Mouse (Mus musculus): Measurements from ENCODE around the gene Stard8. TPM values are rescaled to one million over a fixed set of nuclear protein-coding genes. Genes with fewer than 3 reads are reported as not detected.

Gene Stard8
- polyA plus RNA-seq, 1 experiment from 2014 or later = 3.6 TPM

- Histone ChIP-seq H3K36me3 (ENCODE audit: control insufficient read depth, insufficient read depth) (no peaks in the 10 kb centered on the region), H3K4me3 (ENCODE audit: low read depth, low read length) (no peak overlapping the region), H3K9ac (ENCODE audit: low read depth, low read length) (no peak overlapping the region), H3K27ac (ENCODE audit: low read depth, low read length) (no peak overlapping the region), H3K27me3 (replicated peaks; ENCODE audit: control insufficient read depth, insufficient read depth, low read length) (no peaks in the 10 kb centered on the region), H3K4me1 (replicated peaks; ENCODE audit: control insufficient read depth, insufficient read depth, low read length) (no peaks in the 10 kb centered on the region), H3K4me2 (replicated peaks; ENCODE audit: low read depth) (no peak overlapping the region), H3K9me3 (ENCODE audit: control insufficient read depth) (no peaks in the 10 kb centered on the region)
- ATAC-seq = no peak
- WGBS = 81% methylated on average over 6 of the region's 6 CpGs
- TF ChIP-seq CTCF (IDR thresholded peaks at IDR 0.05; ENCODE audit: low read depth) = no peak
Measured at GRCm38 (mm10) chrX:99017874-99018273, 14.8 kb downstream of the Stard8 start.

- no peak overlapping the region for H3K9ac ChIP-seq (ENCODE audit: low read depth, low read length)
- no peak overlapping the region for H3K4me2 ChIP-seq (replicated peaks; ENCODE audit: low read depth)
- no peaks in the 10 kb centered on the region for H3K27me3 ChIP-seq (replicated peaks; ENCODE audit: control insufficient read depth, insufficient read depth, low read length)
- H3K4me1 ChIP-seq (replicated peaks; ENCODE audit: control insufficient read depth, insufficient read depth, low read length) = no peaks in the 10 kb centered on the region
- no peak for TF ChIP-seq CTCF (IDR thresholded peaks at IDR 0.05; ENCODE audit: low read depth)
- H3K9me3 ChIP-seq (ENCODE audit: control insufficient read depth) = no peaks in the 10 kb centered on the region
- no peak overlapping the region for H3K4me3 ChIP-seq (ENCODE audit: low read depth, low read length)
- H3K27ac ChIP-seq (ENCODE audit: low read depth, low read length) = no peak overlapping the region
- no peaks in the 10 kb centered on the region for H3K36me3 ChIP-seq (ENCODE audit: control insufficient read depth, insufficient read depth)
- ATAC-seq = no peak
- WGBS = 77% methylated on average over 4 of the region's 4 CpGs
Measured at GRCm38 (mm10) chrX:99019303-99019702, 16.3 kb downstream of the Stard8 start.

GRCm38 (mm10) chrX:99020215-99020614 is 17.2 kb downstream of the Stard8 start:
- H3K9ac ChIP-seq (ENCODE audit: low read depth, low read length) = no peak overlapping the region
- H3K4me3 ChIP-seq (ENCODE audit: low read depth, low read length) = no peak overlapping the region
- H3K27me3 ChIP-seq (replicated peaks; ENCODE audit: control insufficient read depth, insufficient read depth, low read length) = no peaks in the 10 kb centered on the region
- 68% methylated on average over 4 of the region's 4 CpGs for WGBS
- H3K27ac ChIP-seq (ENCODE audit: low read depth, low read length) = no peak overlapping the region
- TF ChIP-seq CTCF (IDR thresholded peaks at IDR 0.05; ENCODE audit: low read depth) = no peak
- H3K9me3 ChIP-seq (ENCODE audit: control insufficient read depth) = no peaks in the 10 kb centered on the region
- no peak for ATAC-seq
- no peaks in the 10 kb centered on the region for H3K36me3 ChIP-seq (ENCODE audit: control insufficient read depth, insufficient read depth)
- no peaks in the 10 kb centered on the region for H3K4me1 ChIP-seq (replicated peaks; ENCODE audit: control insufficient read depth, insufficient read depth, low read length)
- H3K4me2 ChIP-seq (replicated peaks; ENCODE audit: low read depth) = no peak overlapping the region

- WGBS = 46% methylated on average over 2 of the region's 2 CpGs
- no peak for TF ChIP-seq CTCF (IDR thresholded peaks at IDR 0.05; ENCODE audit: low read depth)
- no peak overlapping the region for H3K9ac ChIP-seq (ENCODE audit: low read depth, low read length)
- H3K9me3 ChIP-seq (ENCODE audit: control insufficient read depth) = no peaks in the 10 kb centered on the region
- H3K27me3 ChIP-seq (replicated peaks; ENCODE audit: control insufficient read depth, insufficient read depth, low read length) = no peaks in the 10 kb centered on the region
- H3K4me2 ChIP-seq (replicated peaks; ENCODE audit: low read depth) = no peak overlapping the region
- no peak overlapping the region for H3K4me3 ChIP-seq (ENCODE audit: low read depth, low read length)
- H3K27ac ChIP-seq (ENCODE audit: low read depth, low read length) = no peak overlapping the region
- no peaks in the 10 kb centered on the region for H3K36me3 ChIP-seq (ENCODE audit: control insufficient read depth, insufficient read depth)
- H3K4me1 ChIP-seq (replicated peaks; ENCODE audit: control insufficient read depth, insufficient read depth, low read length) = no peaks in the 10 kb centered on the region
- ATAC-seq = no peak
Measured at GRCm38 (mm10) chrX:99021593-99021992, 18.5 kb downstream of the Stard8 start.

DNA sequence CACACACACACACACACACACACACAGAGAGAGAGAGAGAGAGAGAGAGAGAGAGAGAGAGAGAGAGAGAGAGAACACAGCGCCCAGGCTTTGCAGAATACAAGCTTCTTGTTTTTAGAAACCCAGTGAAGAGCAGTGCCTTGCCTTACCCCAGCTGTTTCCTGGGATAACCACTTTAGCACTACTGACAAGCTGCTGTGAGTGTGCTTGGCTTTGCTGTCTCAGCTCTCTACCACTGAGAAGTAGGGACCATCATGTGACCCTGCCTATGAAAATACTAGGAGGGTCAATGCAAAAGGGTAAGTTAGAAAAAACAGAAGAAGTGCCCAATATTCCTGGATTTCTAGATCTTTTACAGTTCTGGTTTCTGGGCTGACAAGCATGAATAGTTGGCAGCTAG is 20.9 kb downstream of the Stard8 start:
- WGBS = 75% methylated on average over 1 of the region's 1 CpGs
- no peaks in the 10 kb centered on the region for H3K4me1 ChIP-seq (replicated peaks; ENCODE audit: control insufficient read depth, insufficient read depth, low read length)
- H3K4me3 ChIP-seq (ENCODE audit: low read depth, low read length) = no peak overlapping the region
- ATAC-seq = no peak
- H3K9me3 ChIP-seq (ENCODE audit: control insufficient read depth) = no peaks in the 10 kb centered on the region
- H3K27ac ChIP-seq (ENCODE audit: low read depth, low read length) = no peak overlapping the region
- H3K27me3 ChIP-seq (replicated peaks; ENCODE audit: control insufficient read depth, insufficient read depth, low read length) = no peaks in the 10 kb centered on the region
- TF ChIP-seq CTCF (IDR thresholded peaks at IDR 0.05; ENCODE audit: low read depth) = no peak
- H3K9ac ChIP-seq (ENCODE audit: low read depth, low read length) = no peak overlapping the region
- no peak overlapping the region for H3K4me2 ChIP-seq (replicated peaks; ENCODE audit: low read depth)
- no peaks in the 10 kb centered on the region for H3K36me3 ChIP-seq (ENCODE audit: control insufficient read depth, insufficient read depth)

DNA sequence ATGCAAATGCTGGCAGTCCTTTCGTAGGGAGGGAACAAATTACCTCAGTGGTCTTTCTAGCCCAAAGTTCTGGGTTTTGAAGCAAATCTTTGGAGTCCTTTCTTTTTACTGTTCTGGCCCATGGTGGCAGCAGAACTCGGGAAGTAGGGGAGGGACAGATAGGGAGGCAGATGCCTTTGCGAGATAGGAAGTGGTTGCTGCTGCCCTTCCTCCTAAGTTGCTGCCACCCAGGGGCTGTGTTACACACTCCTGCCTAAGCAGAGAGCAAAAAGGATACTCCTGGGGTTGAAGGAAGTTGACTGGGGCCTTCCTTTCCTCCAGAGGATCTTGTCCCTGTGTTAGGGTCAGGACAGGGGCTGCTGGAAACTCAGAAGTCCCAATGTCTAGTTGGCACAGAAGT is 32.4 kb downstream of the Stard8 start:
- Histone ChIP-seq H3K27ac (ENCODE audit: low read depth, low read length) (no peak overlapping the region), H3K36me3 (ENCODE audit: control insufficient read depth, insufficient read depth) (no peaks in the 10 kb centered on the region), H3K9me3 (ENCODE audit: control insufficient read depth) (no peaks in the 10 kb centered on the region), H3K4me3 (ENCODE audit: low read depth, low read length) (no peak overlapping the region), H3K9ac (ENCODE audit: low read depth, low read length) (no peak overlapping the region), H3K4me1 (replicated peaks; ENCODE audit: control insufficient read depth, insufficient read depth, low read length) (no peaks in the 10 kb centered on the region), H3K27me3 (replicated peaks; ENCODE audit: control insufficient read depth, insufficient read depth, low read length) (no peaks in the 10 kb centered on the region), H3K4me2 (replicated peaks; ENCODE audit: low read depth) (no peak overlapping the region)
- WGBS = 48% methylated on average over 3 of the region's 3 CpGs
- ATAC-seq = no peak
- no peak for TF ChIP-seq CTCF (IDR thresholded peaks at IDR 0.05; ENCODE audit: low read depth)

DNA sequence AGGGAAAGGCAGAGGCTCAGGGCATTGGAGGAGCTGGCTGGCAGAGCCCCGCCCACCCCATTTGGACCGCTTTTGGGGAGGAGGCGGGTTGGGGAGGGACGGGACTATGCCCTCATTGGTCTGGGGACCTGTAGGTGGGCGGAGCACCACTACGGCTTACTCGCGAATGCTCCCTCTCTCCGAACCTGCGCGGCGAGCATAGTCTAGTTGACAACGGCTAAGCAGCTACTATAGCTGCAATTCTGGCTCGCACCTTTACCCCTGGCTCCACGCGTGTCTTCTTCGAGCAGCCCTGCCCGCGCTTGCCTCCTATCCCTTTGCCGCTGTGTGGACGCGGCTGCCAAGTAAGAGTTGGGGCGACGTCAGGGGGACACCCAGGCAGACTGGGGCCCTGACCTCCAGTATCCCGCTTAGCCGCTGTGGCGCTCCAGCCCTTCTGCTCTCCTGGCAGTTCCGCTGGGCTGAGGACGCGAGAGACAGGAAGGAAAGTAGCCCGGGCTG is 39.5 kb downstream of the Stard8 start:
- H3K4me3 ChIP-seq (ENCODE audit: low read depth, low read length) = peak overlapping the region; percentile 44
- no peaks in the 10 kb centered on the region for H3K27me3 ChIP-seq (replicated peaks; ENCODE audit: control insufficient read depth, insufficient read depth, low read length)
- 0 out of 2 replicates have a peak, but pooled peaks have one; percentile 11 for TF ChIP-seq CTCF (IDR thresholded peaks at IDR 0.05; ENCODE audit: low read depth)
- no peaks in the 10 kb centered on the region for H3K36me3 ChIP-seq (ENCODE audit: control insufficient read depth, insufficient read depth)
- peak overlapping the region; percentile 21; the same call in 1 of the 2 replicates for H3K27ac ChIP-seq (ENCODE audit: low read depth, low read length)
- H3K4me1 ChIP-seq (replicated peaks; ENCODE audit: control insufficient read depth, insufficient read depth, low read length) = no peaks in the 10 kb centered on the region
- H3K9me3 ChIP-seq (ENCODE audit: control insufficient read depth) = no peaks in the 10 kb centered on the region
- H3K4me2 ChIP-seq (replicated peaks; ENCODE audit: low read depth) = peak overlapping the region; percentile 74
- peak; percentile 80 for ATAC-seq
- H3K9ac ChIP-seq (ENCODE audit: low read depth, low read length) = peak overlapping the region; percentile 42
- WGBS = 25% methylated on average over 31 of the region's 31 CpGs
